Mouse (Mus musculus): ENCODE measurements around the gene Acads.
"Not testable (repeated sequence)": the region's sequence is repeated elsewhere in the genome, so short reads cannot be mapped to it uniquely, and the experiment has no call there.

Gene Acads

GRCm38 (mm10) chr5:115118961-115119570, at the start of gene Acads:
Gene Acads (minus strand): TSS chr5:115119346.
- DNase-seq (ENCODE audit: low spot score in 2 of 2), result peak; percentile 33 to 59

- no peak for DNase-seq (ENCODE audit: low spot score in 2 of 2)
Observed at GRCm38 (mm10) chr5:115167396-115167795, 48.2 kb upstream of the Acads start.

GRCm38 (mm10) chr5:115166815-115167194, 47.7 kb upstream of the Acads start:
- DNase-seq (ENCODE audit: low spot score in 2 of 2), result no peak

GRCm38 (mm10) chr5:115165895-115166814, 47.0 kb upstream of the Acads start:
- no peak for DNase-seq (ENCODE audit: low spot score in 2 of 2)

GRCm38 (mm10) chr5:115165351-115165750, 46.2 kb upstream of the Acads start:
- no peak for DNase-seq (ENCODE audit: low spot score in 2 of 2)

GRCm38 (mm10) chr5:115164446-115164845, 45.3 kb upstream of the Acads start:
- not testable (repeated sequence) for DNase-seq (ENCODE audit: low spot score in 2 of 2)

- DNase-seq (ENCODE audit: low spot score in 2 of 2), result peak in 1 of 2 experiments; percentile 76
Observed at GRCm38 (mm10) chr5:115163563-115163962, 44.4 kb upstream of the Acads start.

- DNase-seq (ENCODE audit: low spot score in 2 of 2), result not testable (repeated sequence)
Observed at GRCm38 (mm10) chr5:115161940-115162279, 42.8 kb upstream of the Acads start.

- DNase-seq (ENCODE audit: low spot score in 2 of 2), result no peak
Observed at GRCm38 (mm10) chr5:115161064-115161939, 42.2 kb upstream of the Acads start.

- no peak for DNase-seq (ENCODE audit: low spot score in 2 of 2)
Observed at GRCm38 (mm10) chr5:115160655-115161054, 41.5 kb upstream of the Acads start.

GRCm38 (mm10) chr5:115159165-115159564, 40.0 kb upstream of the Acads start:
- no peak for DNase-seq (ENCODE audit: low spot score in 2 of 2)

- DNase-seq (ENCODE audit: low spot score in 2 of 2), result peak; percentile 97 to 99
Observed at GRCm38 (mm10) chr5:115158040-115158983, 39.2 kb upstream of the Acads start, which contains the start of gene Mlec. Gene Mlec (minus strand): TSS chr5:115158179.

GRCm38 (mm10) chr5:115156933-115157589, 37.9 kb upstream of the Acads start:
- no peak for DNase-seq (ENCODE audit: low spot score in 2 of 2)

GRCm38 (mm10) chr5:115156401-115156800, 37.3 kb upstream of the Acads start:
- DNase-seq (ENCODE audit: low spot score in 2 of 2), result no peak

GRCm38 (mm10) chr5:115155831-115156230, 36.7 kb upstream of the Acads start:
- no peak for DNase-seq (ENCODE audit: low spot score in 2 of 2)

- DNase-seq (ENCODE audit: low spot score in 2 of 2), result no peak
Observed at GRCm38 (mm10) chr5:115155156-115155631, 36.0 kb upstream of the Acads start.

GRCm38 (mm10) chr5:115152132-115152956, 33.2 kb upstream of the Acads start:
- no peak for DNase-seq (ENCODE audit: low spot score in 2 of 2)

GRCm38 (mm10) chr5:115151457-115151856, 32.3 kb upstream of the Acads start:
- no peak for DNase-seq (ENCODE audit: low spot score in 2 of 2)

- DNase-seq (ENCODE audit: low spot score in 2 of 2), result no peak
Observed at GRCm38 (mm10) chr5:115150991-115151390, 31.8 kb upstream of the Acads start.
